ENCODE assay signal across 12 mouse cellular contexts in the genomic region with DNA sequence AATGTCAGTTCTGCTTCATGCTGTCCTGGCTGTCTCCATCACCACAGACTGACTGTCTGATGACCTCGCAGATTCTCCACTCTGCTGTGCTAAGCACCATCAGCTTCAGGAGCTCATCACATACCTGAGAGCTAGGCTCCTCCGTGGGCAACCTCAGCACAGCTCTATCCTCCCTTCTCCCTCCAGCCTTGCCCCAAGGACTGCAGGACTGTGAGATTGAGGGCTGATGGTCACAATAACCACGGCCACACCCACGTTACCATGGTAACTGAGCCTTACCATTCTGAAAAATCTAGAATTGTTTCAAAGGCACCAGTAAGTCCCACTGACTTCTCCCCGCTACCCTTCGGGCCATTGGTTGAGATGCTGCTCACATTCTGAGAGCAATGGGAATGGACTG. TPM values are rescaled to one million over a fixed set of nuclear protein-coding genes. Genes with fewer than 3 reads are reported as not detected.
A peak's percentile ranks its signal among the peaks of the same experiment; 100 is the strongest.
DNase-seq lines count a peak whose midpoint lies in the region; ATAC-seq and TF ChIP-seq lines count a peak whose summit lies in the region.
"Had no signal": no experiment of that assay in that cellular context is flagged by ENCODE, and none has a peak within 500 bp of the region (broad histone marks: within the 10 kb centered on the region; RNA-seq: fewer than 3 reads in every experiment).

No protein-coding gene starts in this region.

- no peak for DNase-seq in heart, adult 8-10 months (ENCODE audit: low spot score)
- peak; percentile 71 for DNase-seq in 3T3-L1 (ENCODE audit: low read depth, low spot score)
- peak; percentile 32 for DNase-seq in ES-CJ7 (ENCODE audit: low read depth, low spot score)
- peak; percentile 24 for DNase-seq in induced T-regulatory cell, adult 2 months (ENCODE audit: low read depth)
- DNase-seq in cerebellum, postnatal 25 days, result no peak
- DNase-seq: liver, postnatal 0 days had no signal

- H3K4me1 ChIP-seq in heart, embryonic 15.5 days (replicated peaks), result peaks cover 37% of the 10 kb centered on the region
- no peaks in the 10 kb centered on the region for H3K4me1 ChIP-seq in intestine, postnatal 0 days (replicated peaks; ENCODE audit: control insufficient read depth, insufficient read depth, low read length)

- no peak for TF ChIP-seq CTCF in intestine, postnatal 0 days (IDR thresholded peaks at IDR 0.05; ENCODE audit: low read depth)

- no peaks in the 10 kb centered on the region for H3K9me3 ChIP-seq in heart, embryonic 15.5 days (replicated peaks)
- no peaks in the 10 kb centered on the region for H3K9me3 ChIP-seq in intestine, postnatal 0 days (ENCODE audit: control insufficient read depth)
- H3K9me3 ChIP-seq: G1E; hindbrain, embryonic 12.5 days had no signal

- 69% methylated on average over 6 of the region's 6 CpGs for WGBS in heart, embryonic 15.5 days
- 62% methylated on average over 6 of the region's 6 CpGs for WGBS in intestine, postnatal 0 days

- no peaks in the 10 kb centered on the region for H3K27me3 ChIP-seq in heart, embryonic 15.5 days
- no peaks in the 10 kb centered on the region for H3K27me3 ChIP-seq in intestine, postnatal 0 days (replicated peaks; ENCODE audit: control insufficient read depth, insufficient read depth, low read length)
- H3K27me3 ChIP-seq: hindbrain, embryonic 12.5 days had no signal

- H3K4me2 ChIP-seq in heart, embryonic 15.5 days, result no peak overlapping the region
- H3K4me2 ChIP-seq in intestine, postnatal 0 days (replicated peaks; ENCODE audit: low read depth), result no peak overlapping the region
- H3K4me2 ChIP-seq: hindbrain, embryonic 12.5 days had no signal

- no peaks in the 10 kb centered on the region for H3K36me3 ChIP-seq in heart, embryonic 15.5 days
- no peaks in the 10 kb centered on the region for H3K36me3 ChIP-seq in intestine, postnatal 0 days (ENCODE audit: control insufficient read depth, insufficient read depth)
- H3K36me3 ChIP-seq: G1E; hindbrain, embryonic 12.5 days had no signal

- ATAC-seq in heart, embryonic 15.5 days (replicated peaks; ENCODE audit: insufficient number of reproducible peaks, insufficient read depth, low FRiP score, low read depth), result no peak
- no peak for ATAC-seq in erythroid progenitor cell, adult 5-6 weeks (replicated peaks; ENCODE audit: low FRiP score, poor library complexity, severe bottlenecking)
- no peak for ATAC-seq in intestine, postnatal 0 days
- ATAC-seq: liver, postnatal 0 days had no signal

- no peak overlapping the region for H3K9ac ChIP-seq in heart, embryonic 15.5 days
- H3K9ac ChIP-seq in intestine, postnatal 0 days (ENCODE audit: low read depth, low read length), result no peak overlapping the region
- H3K9ac ChIP-seq: hindbrain, embryonic 12.5 days; liver, postnatal 0 days had no signal

- peak overlapping the region; percentile 79; the same call in 1 of the 2 replicates for H3K27ac ChIP-seq in heart, embryonic 15.5 days
- no peak overlapping the region for H3K27ac ChIP-seq in intestine, postnatal 0 days (ENCODE audit: low read depth, low read length)
- H3K27ac ChIP-seq: hindbrain, embryonic 12.5 days had no signal

- no peak overlapping the region for H3K4me3 ChIP-seq in heart, embryonic 15.5 days
- H3K4me3 ChIP-seq in intestine, postnatal 0 days (ENCODE audit: low read depth, low read length), result no peak overlapping the region
- H3K4me3 ChIP-seq: hindbrain, embryonic 12.5 days had no signal

RNA-seq across cellular contexts. Expression of gene Amotl1, which starts 1.5 kb away (rescaled TPM):
- 16.1 and 19.6 TPM in 2 replicates for polyA plus RNA-seq in heart, embryonic 15.5 days (2015; fragmentation: Nextera tagmentation; extraction: Ambion mirVana)
- 10 to 100 TPM; 56.2 to 65.0 (median 58.1) TPM for total RNA-seq in heart, adult 8-10 months (2022)
- total RNA-seq in erythroid progenitor cell, adult 5-6 weeks (2015; ENCODE audit: low replicate concordance), result not detected in 2 replicates
- 0.13 and 0.53 TPM in 2 replicates for total RNA-seq in erythroid progenitor cell, adult 5-6 weeks (2017; ENCODE audit: low replicate concordance)
- polyA plus RNA-seq in intestine, postnatal 0 days (2015; fragmentation: Nextera tagmentation; extraction: Ambion mirVana), result 3.2 and 3.6 TPM in 2 replicates
- total RNA-seq: megakaryocyte-erythroid progenitor cell, adult 5-6 weeks had no signal

Comparison
In these comparisons a context has a peak if more than half of its experiments do, and no peak if none do; other contexts are left out.
1. DNase-seq: peak in 3T3-L1 (single experiment), ES-CJ7 (single experiment) and induced T-regulatory cell, adult 2 months (single experiment); none in heart, adult 8-10 months (single experiment) and cerebellum, postnatal 25 days (0 of 2).
2. RNA of gene Amotl1, which starts 1.5 kb away (total RNA-seq): 56.2 to 65.0 TPM in heart, adult 8-10 months; 0.13 to 0.53 TPM in erythroid progenitor cell, adult 5-6 weeks; every median in the first group is over 10 times any median in the second.